Mouse (Mus musculus) heart, embryonic 14.5 days (tissue): ENCODE measurements at regions not wholly inside any gene's neighbourhood (a gene's known extent, or its start where the extent isn't known, plus 50 kb on each side); places are given as distances from the start of the nearest gene placed in this dataset.

Source experiments
- ATAC-seq: fragments of 200-750 bp; cut with Nextera tagmentation; 2 replicates; pipeline ENCODE4 v1.8.0; 2017; ENCODE audit warnings: low read depth, moderate TSS enrichment; ENCODE audit not compliant: insufficient number of reproducible peaks, insufficient read depth, low FRiP score
- H3K27ac ChIP-seq, 2 experiments: fragments of 200-500 bp in 1 of 2; fragments of 300-500 bp in 1 of 2; sonication (generic) in 1 of 2; replicated peaks in 1 of 2; 2 replicates each; pipeline ENCODE4 v1.5.1; 2012 to 2014; ENCODE audit warnings: low read depth in 2 of 2, low read length in 2 of 2, control low read depth in 1 of 2, mild to moderate bottlenecking in 1 of 2, mixed read lengths in 1 of 2; ENCODE audit not compliant: control insufficient read depth in 1 of 2, insufficient read depth in 1 of 2
- H3K27me3 ChIP-seq: fragments of 300-500 bp; sonication (generic); 2 replicates; pipeline ENCODE4 v1.6.1; 2014; ENCODE audit warnings: mild to moderate bottlenecking, low read length, control low read depth; ENCODE audit not compliant: control insufficient read depth, insufficient read depth
- H3K36me3 ChIP-seq: fragments of 300-500 bp; sonication (generic); 2 replicates; pipeline ENCODE4 v1.6.1; 2014; ENCODE audit warnings: mild to moderate bottlenecking, control low read depth, low read length, mixed read lengths; ENCODE audit not compliant: control insufficient read depth, insufficient read depth
- H3K4me1 ChIP-seq, 2 experiments: fragments of 200-500 bp in 1 of 2; fragments of 300-500 bp in 1 of 2; sonication (generic) in 1 of 2; 2 replicates each; pipeline ENCODE4 v1.6.1; 2012 to 2014; ENCODE audit warnings: low read length in 2 of 2, control low read depth in 1 of 2, mixed read lengths in 1 of 2; ENCODE audit not compliant: control insufficient read depth in 2 of 2, insufficient read depth in 2 of 2
- H3K4me2 ChIP-seq: fragments of 300-500 bp; sonication (generic); 2 replicates; pipeline ENCODE4 v1.6.1; 2014; ENCODE audit warnings: mild to moderate bottlenecking, low read length
- H3K4me3 ChIP-seq, 2 experiments: fragments of 200-500 bp in 1 of 2; fragments of 300-500 bp in 1 of 2; sonication (generic) in 1 of 2; 2 replicates each; pipeline ENCODE4 v1.5.1; 2012 to 2014; ENCODE audit warnings: low read length in 2 of 2, mild to moderate bottlenecking in 2 of 2, control low read depth in 1 of 2, low read depth in 1 of 2, moderate library complexity in 1 of 2; ENCODE audit not compliant: control insufficient read depth in 1 of 2, insufficient read depth in 1 of 2
- H3K9ac ChIP-seq: fragments of 300-500 bp; sonication (generic); 2 replicates; pipeline ENCODE4 v1.6.1; 2014; ENCODE audit warnings: mild to moderate bottlenecking, low read length
- H3K9me3 ChIP-seq: fragments of 300-500 bp; sonication (generic); 2 replicates; pipeline ENCODE4 v1.6.1; 2016; ENCODE audit warnings: low read length, control low read depth; ENCODE audit not compliant: control insufficient read depth
- WGBS: fragments of 180-500 bp; shearing (Covaris S2); extraction: QIAGEN DNeasy Blood & Tissue Kit; methylation state at CpG from one replicate; pipeline ENCODE4 v1.1.7; 2014; 5-methylcytosine and 5-hydroxymethylcytosine counted together

DNA sequence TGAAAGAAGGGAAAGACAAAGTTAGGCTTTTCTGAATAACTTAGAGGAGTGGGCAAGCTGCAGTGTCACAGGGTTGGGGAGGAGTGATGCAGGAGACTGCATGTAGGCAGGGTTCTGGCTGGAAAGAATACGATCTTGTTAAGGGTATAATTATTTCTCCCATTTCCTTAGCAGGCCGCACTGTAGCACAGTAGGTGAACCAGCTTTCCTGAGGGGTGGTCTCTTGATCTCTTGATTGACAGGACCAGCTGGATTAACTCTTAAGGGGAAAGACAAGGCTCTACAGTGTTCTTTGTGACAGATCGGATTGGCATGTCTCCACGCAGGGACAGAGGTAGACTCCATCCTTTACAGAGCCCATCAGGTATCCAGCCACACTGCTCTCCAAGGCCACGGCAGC is 54.5 kb upstream of the Meis1 start:
- no peaks in the 10 kb centered on the region for H3K4me1 ChIP-seq
- H3K4me3 ChIP-seq, result no peak overlapping the region
- no peak overlapping the region for H3K9ac ChIP-seq
- H3K27me3 ChIP-seq, result no peaks in the 10 kb centered on the region
- no peak overlapping the region for H3K27ac ChIP-seq
- no peak overlapping the region for H3K4me2 ChIP-seq
- 0 out of 2 replicates have a peak, but pooled peaks cover 3% of the 10 kb centered on the region for H3K9me3 ChIP-seq
- 64% methylated on average over 5 of the region's 5 CpGs for WGBS
- no peak for ATAC-seq
- H3K36me3 ChIP-seq, result no peaks in the 10 kb centered on the region

DNA sequence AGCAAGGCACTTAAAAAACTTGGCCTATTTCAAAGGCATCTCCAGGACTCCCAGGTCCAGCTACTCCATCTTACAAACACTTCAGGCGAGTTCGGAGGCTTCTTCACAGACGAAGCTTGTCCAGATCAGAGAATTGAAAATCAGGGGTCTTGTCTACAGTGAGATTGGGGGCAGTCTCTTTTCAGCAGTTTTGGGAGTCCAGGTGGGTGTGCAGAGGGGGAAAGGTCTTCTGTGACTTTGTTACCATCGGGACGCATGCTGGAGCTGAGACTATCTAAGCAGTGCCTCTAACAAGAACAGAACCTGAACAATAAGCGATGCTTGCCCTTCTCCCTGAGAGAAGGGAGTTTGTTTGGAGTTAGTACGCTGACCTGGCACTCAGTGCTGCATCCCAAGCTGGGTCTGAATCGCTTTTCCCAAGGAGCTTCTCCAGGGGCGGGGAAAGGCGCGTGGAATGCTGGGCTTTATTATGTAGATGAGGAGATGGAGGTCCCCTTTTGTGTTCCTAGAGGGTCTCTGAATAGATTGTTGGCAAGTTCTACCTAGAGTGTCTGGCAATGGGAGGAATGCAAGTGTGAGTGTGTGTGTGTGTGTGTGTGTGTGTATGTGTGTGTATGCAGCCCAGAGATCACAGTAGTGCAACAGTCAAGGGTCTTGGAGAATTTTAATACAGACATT is 55.2 kb upstream of the Meis1 start:
- Histone ChIP-seq H3K27me3 (no peaks in the 10 kb centered on the region), H3K9ac (no peak overlapping the region), H3K4me3 (no peak overlapping the region), H3K4me2 (no peak overlapping the region), H3K27ac (no peak overlapping the region), H3K36me3 (no peaks in the 10 kb centered on the region), H3K9me3 (0 out of 2 replicates have a peak, but pooled peaks cover 3% of the 10 kb centered on the region), H3K4me1 (no peaks in the 10 kb centered on the region)
- ATAC-seq, result no peak
- 61% methylated on average over 11 of the region's 11 CpGs for whole genome bisulfite sequencing

DNA sequence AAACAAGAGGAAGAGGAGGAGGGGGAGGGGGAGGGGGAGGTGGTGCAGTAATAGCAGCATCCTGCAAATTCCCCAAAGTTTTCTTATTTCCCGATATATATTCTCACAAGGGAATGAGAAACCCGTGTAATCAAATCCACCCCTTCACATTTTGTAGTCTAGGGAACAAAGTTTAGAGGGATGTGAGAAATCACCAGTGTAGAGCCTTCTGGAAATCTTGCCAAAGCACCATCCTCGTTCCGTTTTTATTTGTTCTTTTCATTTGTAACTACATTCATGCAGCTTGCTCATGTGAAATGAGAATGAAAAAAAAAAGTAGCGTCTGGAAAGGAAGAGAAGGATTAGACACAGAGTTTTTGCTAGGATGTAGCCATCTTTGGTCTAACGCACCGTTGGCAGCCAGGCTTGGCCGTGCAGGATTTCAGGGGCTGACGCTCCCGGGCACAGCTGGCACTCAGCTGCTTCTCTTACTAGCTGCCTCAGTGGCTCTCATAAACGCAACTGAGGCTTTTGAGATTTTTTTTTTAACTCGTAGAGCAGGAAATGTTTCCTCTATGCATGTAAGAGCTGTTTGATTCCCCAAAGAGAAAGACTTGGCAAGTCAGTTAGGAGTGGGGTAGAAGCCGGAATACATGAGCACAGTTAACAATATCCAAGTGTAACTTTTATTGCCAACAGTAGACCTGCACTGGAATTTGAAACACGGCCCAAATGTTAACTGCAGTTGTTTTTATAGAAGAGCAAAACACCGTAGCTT is 72.5 kb upstream of the Meis1 start:
- peaks cover 0 to 5% of the 10 kb centered on the region in 2 experiments; a peak in 2 of 4 replicates for H3K4me1 ChIP-seq
- H3K9ac ChIP-seq, result no peak overlapping the region
- H3K4me2 ChIP-seq, result no peak overlapping the region
- WGBS, result 82% methylated on average over 15 of the region's 15 CpGs
- H3K36me3 ChIP-seq, result no peaks in the 10 kb centered on the region
- no peak overlapping the region for H3K27ac ChIP-seq
- H3K4me3 ChIP-seq, result no peak overlapping the region
- no peaks in the 10 kb centered on the region for H3K27me3 ChIP-seq
- H3K9me3 ChIP-seq, result no peaks in the 10 kb centered on the region
- no peak for ATAC-seq

DNA sequence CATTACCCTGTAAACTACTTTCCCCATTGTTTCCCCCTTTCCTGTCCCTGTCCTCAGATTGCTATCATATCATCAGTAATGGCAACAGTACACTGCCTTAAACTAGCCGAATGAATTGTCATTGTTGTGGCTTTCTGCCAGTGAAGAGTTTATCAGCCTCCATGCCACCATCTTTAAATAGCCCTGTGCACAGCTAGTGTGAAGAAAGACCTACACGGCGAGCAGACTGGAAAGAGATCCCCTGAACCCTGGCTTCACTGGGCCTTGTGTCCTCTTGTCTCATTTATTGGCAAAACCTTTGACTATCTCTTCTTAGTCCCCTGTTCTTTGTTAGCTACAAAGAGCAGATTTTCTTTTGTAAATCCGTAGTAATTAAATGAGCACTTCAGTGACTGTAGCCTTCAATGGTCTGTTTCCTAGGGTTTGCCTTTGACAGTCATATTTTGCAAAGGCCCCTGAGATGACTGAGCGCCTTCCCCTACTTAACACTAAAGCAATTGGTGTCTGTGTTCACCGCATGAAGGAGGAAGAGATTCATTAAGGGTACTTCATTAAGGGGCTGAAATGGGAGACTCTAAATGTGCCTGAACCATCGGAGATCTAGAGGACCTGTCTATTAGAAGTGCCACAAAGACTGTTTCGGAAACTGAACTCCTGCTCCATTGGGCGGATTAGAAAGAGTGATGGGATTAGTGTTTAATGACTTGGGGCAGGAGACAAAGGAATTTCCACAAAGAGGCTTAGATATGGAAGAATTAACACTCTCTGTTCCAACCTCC is 74.4 kb upstream of the Meis1 start:
- Histone ChIP-seq H3K4me3 (no peak overlapping the region), H3K9me3 (no peaks in the 10 kb centered on the region), H3K36me3 (no peaks in the 10 kb centered on the region), H3K27ac (no peak overlapping the region), H3K27me3 (no peaks in the 10 kb centered on the region), H3K4me2 (no peak overlapping the region), H3K4me1 (peaks cover 0 to 5% of the 10 kb centered on the region in 2 experiments; a peak in 2 of 4 replicates), H3K9ac (no peak overlapping the region)
- ATAC-seq, result no peak
- WGBS, result 65% methylated on average over 9 of the region's 9 CpGs

DNA sequence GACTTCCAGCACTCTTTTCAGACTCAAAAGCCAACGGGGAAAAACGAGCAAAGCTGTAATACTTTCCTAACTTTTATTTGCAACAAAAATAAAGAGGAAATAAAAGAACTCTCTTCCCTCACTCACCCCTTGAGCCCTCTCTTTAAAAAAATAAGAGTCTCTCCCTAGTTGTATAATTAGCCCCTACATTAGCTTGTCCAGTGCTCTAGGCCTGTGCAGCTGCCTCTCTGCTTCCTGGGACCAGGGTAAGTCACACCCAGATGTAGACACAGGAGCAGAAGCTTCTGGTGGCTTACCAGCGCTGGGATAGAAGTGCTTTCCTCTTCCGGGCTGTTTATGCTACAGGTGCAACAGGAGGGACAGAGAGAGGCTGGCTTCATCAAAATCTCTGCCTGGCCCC is 75.0 kb upstream of the Meis1 start:
- H3K9me3 ChIP-seq, result no peaks in the 10 kb centered on the region
- H3K27ac ChIP-seq, result no peak overlapping the region
- H3K4me1 ChIP-seq, result peaks cover 0 to 5% of the 10 kb centered on the region in 2 experiments; a peak in 2 of 4 replicates
- H3K9ac ChIP-seq, result no peak overlapping the region
- no peaks in the 10 kb centered on the region for H3K27me3 ChIP-seq
- no peak for ATAC-seq
- no peaks in the 10 kb centered on the region for H3K36me3 ChIP-seq
- H3K4me2 ChIP-seq, result no peak overlapping the region
- no peak overlapping the region for H3K4me3 ChIP-seq
- 61% methylated on average over 4 of the region's 4 CpGs for WGBS

DNA sequence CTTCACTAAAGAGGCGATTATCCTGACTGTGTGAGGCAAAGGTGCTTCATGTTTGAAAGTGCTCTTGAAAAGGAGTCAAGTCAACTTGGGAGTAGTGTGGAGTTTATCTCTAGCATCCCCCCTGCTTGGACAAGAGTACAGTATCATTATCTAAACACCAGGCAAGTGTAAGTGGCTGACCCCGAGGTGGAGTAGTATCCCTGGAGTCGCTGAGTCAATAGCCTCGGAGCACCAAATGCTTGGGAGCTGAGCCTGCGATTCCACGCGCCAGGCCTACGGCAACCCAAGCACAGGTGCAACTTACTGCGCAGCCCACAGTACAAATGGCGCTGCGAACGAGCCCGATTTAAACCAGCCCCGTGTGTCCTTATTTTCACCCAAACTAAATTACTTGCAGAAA is 75.4 kb upstream of the Meis1 start:
- Histone ChIP-seq H3K4me2 (no peak overlapping the region), H3K27me3 (no peaks in the 10 kb centered on the region), H3K9ac (no peak overlapping the region), H3K9me3 (no peaks in the 10 kb centered on the region), H3K4me3 (no peak overlapping the region), H3K4me1 (peaks cover 0 to 5% of the 10 kb centered on the region in 2 experiments; a peak in 2 of 4 replicates), H3K27ac (no peak overlapping the region), H3K36me3 (no peaks in the 10 kb centered on the region)
- no peak for ATAC-seq
- 60% methylated on average over 14 of the region's 14 CpGs for WGBS

DNA sequence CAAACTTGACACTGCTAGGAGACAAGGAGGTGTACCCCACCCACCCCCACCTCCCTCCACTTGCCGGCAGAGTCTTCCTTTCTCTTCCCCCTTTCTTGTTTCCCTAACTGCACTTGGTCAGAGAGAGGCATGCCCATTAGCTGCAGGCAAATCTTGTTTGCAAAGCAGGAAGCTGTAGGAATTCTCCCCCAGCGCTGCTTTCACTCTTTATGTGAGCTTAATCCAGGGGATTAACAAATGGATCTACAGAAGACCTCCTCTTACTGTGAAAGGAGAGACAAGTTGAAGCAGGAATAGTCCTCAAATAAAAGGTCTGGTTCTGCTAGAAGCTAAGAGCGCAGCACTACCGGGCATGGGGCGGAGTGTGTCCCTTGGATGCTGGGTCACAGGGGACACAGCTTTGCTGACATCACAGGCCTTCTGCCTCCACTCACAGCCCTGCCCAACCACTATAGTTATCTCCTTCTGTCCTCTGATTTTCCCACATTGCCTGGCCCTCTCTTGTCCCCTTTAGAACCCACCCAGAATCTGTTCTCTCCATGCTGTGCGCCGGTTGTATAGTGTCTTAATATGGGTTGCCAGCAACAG is 84.3 kb upstream of the Meis1 start:
- H3K9ac ChIP-seq, result peak overlapping the region; percentile 21; the same call in 1 of the 2 replicates
- no peaks in the 10 kb centered on the region for H3K9me3 ChIP-seq
- H3K27me3 ChIP-seq, result no peaks in the 10 kb centered on the region
- no peak overlapping the region for H3K27ac ChIP-seq
- no peak overlapping the region for H3K4me3 ChIP-seq
- 27% methylated on average over 7 of the region's 7 CpGs for WGBS
- no peaks in the 10 kb centered on the region for H3K36me3 ChIP-seq
- no peak for ATAC-seq
- H3K4me2 ChIP-seq, result peak overlapping the region; percentile 46
- no peaks in the 10 kb centered on the region for H3K4me1 ChIP-seq
